Mouse (Mus musculus) heart, embryonic 10.5 days (tissue): ENCODE measurements around the gene Adk. TPM values are rescaled to one million over a fixed set of nuclear protein-coding genes. Genes with fewer than 3 reads are reported as not detected.
"Not testable (repeated sequence)": the region's sequence is repeated elsewhere in the genome, so short reads cannot be mapped to it uniquely, and the experiment has no call there.

Experiments
- DNase-seq: peaks from one replicate; pipeline ENCODE4 v3.0.0-alpha.2; 2017; ENCODE audit warnings: low spot score
- H3K27ac ChIP-seq: fragments of 300-500 bp; sonication (generic); 2 replicates; pipeline ENCODE4 v1.5.1; 2016; ENCODE audit warnings: mild to moderate bottlenecking
- H3K27me3 ChIP-seq: fragments of 300-500 bp; sonication (generic); 2 replicates; pipeline ENCODE4 v1.6.1; 2016; ENCODE audit warnings: mild to moderate bottlenecking; ENCODE audit not compliant: poor library complexity, insufficient read depth, severe bottlenecking
- H3K36me3 ChIP-seq: fragments of 300-500 bp; sonication (generic); 2 replicates; pipeline ENCODE4 v1.6.1; 2016; ENCODE audit warnings: mild to moderate bottlenecking, moderate library complexity
- H3K4me1 ChIP-seq: fragments of 300-500 bp; sonication (generic); 2 replicates; pipeline ENCODE4 v1.6.1; 2016; ENCODE audit warnings: mild to moderate bottlenecking
- H3K4me3 ChIP-seq: fragments of 300-500 bp; sonication (generic); 2 replicates; pipeline ENCODE4 v1.5.1; 2016; ENCODE audit warnings: mild to moderate bottlenecking, moderate library complexity
- H3K9me3 ChIP-seq: fragments of 300-500 bp; sonication (generic); 2 replicates; pipeline ENCODE4 v1.6.1; 2016; ENCODE audit warnings: mild to moderate bottlenecking, moderate library complexity
- WGBS: fragments of 180-500 bp; shearing (Covaris S2); methylation state at CpG from one replicate; pipeline ENCODE4 v1.1.7; 2016; 5-methylcytosine and 5-hydroxymethylcytosine counted together
- polyA plus RNA-seq: library from polyadenylated mRNA; unstranded; fragments of >200 nt; fragmentation: Nextera tagmentation; extraction: Ambion mirVana; gene quantifications from 2 replicates; pipeline ENCODE4 v1.2.1, GENCODE M21; 2016

Gene Adk
- polyA plus RNA-seq, 1 experiment from 2014 or later: 275 TPM

DNA sequence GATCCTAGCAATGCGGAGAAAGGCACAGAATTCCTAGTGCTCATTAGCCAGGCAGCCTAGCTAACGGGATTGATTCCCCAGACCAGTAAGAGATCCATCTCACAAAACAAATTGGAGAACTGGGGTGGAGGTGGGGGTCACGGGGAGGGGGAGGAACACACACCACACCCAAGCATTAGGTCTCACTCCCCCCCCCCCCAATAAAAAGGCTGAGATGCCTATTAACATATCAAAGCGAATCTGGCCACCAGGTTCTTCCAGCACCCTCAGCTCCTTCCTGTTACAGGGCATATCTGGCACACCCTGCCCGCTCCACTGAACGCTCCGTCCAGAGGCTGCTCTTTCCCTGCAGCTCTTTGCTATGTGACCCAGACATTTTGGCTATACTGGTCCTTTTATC lies 406.3 kb downstream of the Adk start:
- Histone ChIP-seq H3K27me3 (0 out of 2 replicates have a peak, but pooled peaks cover 9% of the 10 kb centered on the region), H3K4me3 (no peak overlapping the region), H3K4me1 (0 out of 2 replicates have a peak, but pooled peaks cover 8% of the 10 kb centered on the region), H3K27ac (no peak overlapping the region), H3K9me3 (no peaks in the 10 kb centered on the region), H3K36me3 (no peaks in the 10 kb centered on the region)
- no peak for DNase-seq
- 80% methylated on average over 7 of the region's 7 CpGs for WGBS

GRCm38 (mm10) chr14:21459163-21459562 lies 406.8 kb downstream of the Adk start:
- WGBS: 90% methylated on average over 4 of the region's 4 CpGs
- no peaks in the 10 kb centered on the region for H3K9me3 ChIP-seq
- H3K4me1 ChIP-seq: 0 out of 2 replicates have a peak, but pooled peaks cover 8% of the 10 kb centered on the region
- 0 out of 2 replicates have a peak, but pooled peaks cover 9% of the 10 kb centered on the region for H3K27me3 ChIP-seq
- no peaks in the 10 kb centered on the region for H3K36me3 ChIP-seq
- no peak for DNase-seq
- H3K4me3 ChIP-seq: no peak overlapping the region
- H3K27ac ChIP-seq: no peak overlapping the region

GRCm38 (mm10) chr14:21462398-21462797 lies 410.0 kb downstream of the Adk start:
- no peak overlapping the region for H3K4me3 ChIP-seq
- H3K9me3 ChIP-seq: no peaks in the 10 kb centered on the region
- WGBS: 88% methylated on average over 3 of the region's 3 CpGs
- H3K4me1 ChIP-seq: peaks cover 8% of the 10 kb centered on the region; the same call in 1 of the 2 replicates
- 0 out of 2 replicates have a peak, but pooled peaks cover 9% of the 10 kb centered on the region for H3K27me3 ChIP-seq
- 0 out of 2 replicates have a peak overlapping the region, but pooled peaks have one; percentile 5 for H3K27ac ChIP-seq
- H3K36me3 ChIP-seq: no peaks in the 10 kb centered on the region
- DNase-seq: no peak

DNA sequence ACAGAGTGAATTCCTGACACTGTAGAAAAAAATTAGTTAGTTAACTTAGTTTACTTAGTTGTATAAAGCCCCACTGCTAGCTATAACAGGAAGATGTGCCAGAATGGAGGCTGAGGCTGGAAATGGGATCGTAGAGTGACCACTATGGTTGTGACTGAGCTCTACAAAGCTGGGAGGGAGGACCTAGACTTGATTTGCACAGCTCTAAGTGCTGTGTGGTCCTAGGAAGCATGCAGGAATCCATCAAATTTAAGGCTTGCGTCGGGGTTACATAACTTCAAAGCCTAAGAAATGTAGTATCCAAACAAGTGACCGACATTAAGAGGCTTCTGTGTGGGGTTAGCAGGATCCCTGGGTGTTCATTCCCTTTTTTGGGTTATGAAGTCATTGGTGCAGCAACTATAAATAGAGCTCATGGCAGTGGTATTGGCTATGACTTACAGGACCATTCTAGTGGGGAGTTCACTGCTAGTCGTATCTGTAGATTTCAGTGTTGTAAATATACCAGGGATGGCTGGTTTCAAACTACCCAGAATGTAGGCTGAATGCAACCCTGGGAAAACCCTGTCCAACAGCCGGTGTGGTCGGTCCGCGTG lies 410.8 kb downstream of the Adk start:
- no peaks in the 10 kb centered on the region for H3K36me3 ChIP-seq
- H3K4me3 ChIP-seq: no peak overlapping the region
- H3K4me1 ChIP-seq: peaks cover 8% of the 10 kb centered on the region; the same call in 1 of the 2 replicates
- DNase-seq: no peak
- H3K27me3 ChIP-seq: 0 out of 2 replicates have a peak, but pooled peaks cover 9% of the 10 kb centered on the region
- peak overlapping the region; percentile 42; the same call in 1 of the 2 replicates for H3K27ac ChIP-seq
- 83% methylated on average over 9 of the region's 9 CpGs for WGBS
- H3K9me3 ChIP-seq: no peaks in the 10 kb centered on the region

DNA sequence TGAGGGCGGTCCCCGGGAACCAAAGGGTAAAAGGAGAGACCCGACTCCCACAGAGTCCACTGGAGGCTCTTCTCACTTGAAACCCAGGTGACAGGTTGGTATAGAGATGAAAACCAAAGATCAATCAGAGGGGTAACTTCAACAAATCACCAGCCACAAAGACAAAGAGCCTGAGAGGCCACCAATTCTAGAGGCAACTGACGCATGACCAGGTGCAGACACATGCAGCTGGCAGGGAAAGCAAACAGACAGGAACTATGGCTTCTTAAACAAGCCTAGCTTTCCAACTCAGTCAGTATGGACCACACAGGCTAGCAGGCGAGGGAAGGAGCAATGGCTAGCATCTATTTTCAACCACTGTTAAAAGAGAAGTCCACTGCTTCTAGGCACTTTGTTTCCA lies 418.0 kb downstream of the Adk start:
- no peak overlapping the region for H3K4me3 ChIP-seq
- DNase-seq: no peak
- no peaks in the 10 kb centered on the region for H3K27me3 ChIP-seq
- 85% methylated on average over 5 of the region's 5 CpGs for WGBS
- H3K9me3 ChIP-seq: no peaks in the 10 kb centered on the region
- peaks cover 14% of the 10 kb centered on the region; the same call in 1 of the 2 replicates for H3K4me1 ChIP-seq
- no peaks in the 10 kb centered on the region for H3K36me3 ChIP-seq
- no peak overlapping the region for H3K27ac ChIP-seq

DNA sequence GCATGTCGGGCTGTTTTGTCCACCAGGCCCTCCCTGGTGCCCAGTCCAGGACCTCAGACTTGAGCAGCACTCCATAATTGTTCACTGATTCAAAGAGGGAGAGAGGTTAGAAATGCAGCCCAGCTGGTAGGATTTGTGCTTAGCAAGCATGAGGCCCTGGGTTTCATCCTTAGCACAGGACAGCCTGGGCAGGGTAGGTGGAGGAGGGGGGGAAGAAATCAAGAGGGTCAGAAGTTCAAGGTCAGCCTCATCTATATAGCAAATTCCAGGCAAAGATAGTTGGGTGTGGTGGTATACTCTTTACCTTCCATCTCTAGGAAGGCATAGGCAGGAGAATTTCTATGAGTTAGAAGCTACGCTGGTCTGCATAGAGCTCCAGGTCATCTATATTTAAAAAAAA lies 419.6 kb downstream of the Adk start:
- Histone ChIP-seq H3K9me3 (no peaks in the 10 kb centered on the region), H3K27ac (no peak overlapping the region), H3K36me3 (no peaks in the 10 kb centered on the region), H3K4me3 (no peak overlapping the region), H3K27me3 (no peaks in the 10 kb centered on the region), H3K4me1 (peaks cover 14% of the 10 kb centered on the region; the same call in 1 of the 2 replicates)
- no peak for DNase-seq
- WGBS: 88% methylated on average over 2 of the region's 2 CpGs

GRCm38 (mm10) chr14:21474593-21475132 lies 422.3 kb downstream of the Adk start:
- peaks cover 14% of the 10 kb centered on the region; the same call in 1 of the 2 replicates for H3K4me1 ChIP-seq
- 86% methylated on average over 4 of the region's 4 CpGs for WGBS
- not testable (repeated sequence) for DNase-seq, H3K9me3 ChIP-seq, H3K36me3 ChIP-seq, H3K4me3 ChIP-seq, H3K27me3 ChIP-seq, H3K27ac ChIP-seq

GRCm38 (mm10) chr14:21477181-21477580 lies 424.8 kb downstream of the Adk start:
- H3K36me3 ChIP-seq: no peaks in the 10 kb centered on the region
- WGBS: 68% methylated on average over 2 of the region's 2 CpGs
- H3K27ac ChIP-seq: no peak overlapping the region

GRCm38 (mm10) chr14:21479566-21479965 lies 427.2 kb downstream of the Adk start:
- DNase-seq: no peak

More at GRCm38 (mm10) chr14:21477181-21477580, 424.8 kb downstream of the Adk start:
- H3K4me1 ChIP-seq: 0 out of 2 replicates have a peak, but pooled peaks cover 6% of the 10 kb centered on the region
- DNase-seq: no peak
- H3K4me3 ChIP-seq: no peak overlapping the region
- no peaks in the 10 kb centered on the region for H3K27me3 ChIP-seq
- H3K9me3 ChIP-seq: no peaks in the 10 kb centered on the region

DNA sequence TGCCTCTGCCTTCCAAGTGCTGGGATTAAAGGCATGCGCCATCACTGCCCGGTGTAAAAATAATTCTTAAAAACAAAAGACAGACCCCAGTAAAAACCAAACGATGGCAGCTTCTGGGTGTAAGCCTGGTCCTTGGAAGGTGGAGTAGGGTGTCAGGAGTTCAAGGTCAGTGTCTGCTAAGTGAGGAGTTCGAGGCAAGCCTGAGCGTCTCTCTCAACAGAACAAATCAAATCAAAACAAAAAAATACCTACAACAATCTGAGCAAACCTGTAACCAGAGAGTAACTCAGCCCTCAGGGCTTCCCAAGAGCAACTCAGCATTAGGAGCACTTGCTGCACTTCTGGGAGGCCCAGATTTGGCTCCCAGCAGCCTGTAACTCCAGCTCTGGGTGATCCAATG lies 427.8 kb downstream of the Adk start:
- 84% methylated on average over 5 of the region's 5 CpGs for WGBS
- Histone ChIP-seq H3K4me3 (no peak overlapping the region), H3K4me1 (no peaks in the 10 kb centered on the region), H3K36me3 (no peaks in the 10 kb centered on the region), H3K9me3 (no peaks in the 10 kb centered on the region), H3K27me3 (no peaks in the 10 kb centered on the region), H3K27ac (no peak overlapping the region)
- no peak for DNase-seq

More at GRCm38 (mm10) chr14:21479566-21479965, 427.2 kb downstream of the Adk start:
- Histone ChIP-seq H3K4me3 (no peak overlapping the region), H3K27me3 (no peaks in the 10 kb centered on the region), H3K27ac (no peak overlapping the region), H3K36me3 (no peaks in the 10 kb centered on the region), H3K9me3 (no peaks in the 10 kb centered on the region), H3K4me1 (0 out of 2 replicates have a peak, but pooled peaks cover 6% of the 10 kb centered on the region)
- 92% methylated on average over 8 of the region's 8 CpGs for whole genome bisulfite sequencing

GRCm38 (mm10) chr14:21481231-21481630 lies 428.9 kb downstream of the Adk start, which contains the start of gene Kat6b:
TSS of gene Kat6b (plus strand) at chr14:21481434.
- H3K27me3 ChIP-seq: no peaks in the 10 kb centered on the region
- DNase-seq: no peak
- 87% methylated on average over 7 of the region's 7 CpGs for WGBS
- no peaks in the 10 kb centered on the region for H3K4me1 ChIP-seq
- H3K36me3 ChIP-seq: no peaks in the 10 kb centered on the region
- no peaks in the 10 kb centered on the region for H3K9me3 ChIP-seq
- no peak within 1 kb of the TSS for H3K4me3 ChIP-seq
- no peak within 1 kb of the TSS for H3K27ac ChIP-seq

- Histone ChIP-seq H3K4me3 (no peak overlapping the region), H3K36me3 (no peaks in the 10 kb centered on the region), H3K27me3 (no peaks in the 10 kb centered on the region), H3K9me3 (no peaks in the 10 kb centered on the region), H3K27ac (no peak overlapping the region), H3K4me1 (no peaks in the 10 kb centered on the region)
- WGBS: 90% methylated on average over 2 of the region's 2 CpGs
- DNase-seq: no peak
These were observed 431.8 kb downstream of the Adk start for GRCm38 (mm10) chr14:21484199-21484598.

DNA sequence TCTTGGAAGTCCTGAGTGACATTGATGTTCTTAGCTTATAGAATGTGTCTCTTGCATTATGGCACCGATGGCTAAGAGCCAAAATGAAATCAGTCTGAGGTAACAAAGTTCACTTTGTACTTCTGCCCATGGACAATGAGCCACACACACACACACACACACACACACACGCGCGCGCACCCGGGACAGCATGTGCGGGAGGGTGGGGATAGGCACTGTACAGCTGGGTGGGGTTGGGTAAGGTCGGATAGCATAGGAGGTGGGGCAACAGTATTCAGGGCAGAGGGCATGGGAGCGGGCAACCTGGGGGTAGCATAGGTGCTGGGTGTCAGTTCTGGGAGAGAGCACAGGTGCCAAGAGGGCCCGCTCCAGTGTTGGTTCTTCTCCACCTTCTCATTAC lies 432.3 kb downstream of the Adk start:
- 92% methylated on average over 10 of the region's 10 CpGs for WGBS
- no peak for DNase-seq
- Histone ChIP-seq H3K36me3 (no peaks in the 10 kb centered on the region), H3K4me1 (no peaks in the 10 kb centered on the region), H3K4me3 (no peak overlapping the region), H3K27me3 (no peaks in the 10 kb centered on the region), H3K9me3 (no peaks in the 10 kb centered on the region), H3K27ac (no peak overlapping the region)
